Mouse (Mus musculus) embryo, embryonic 11 days (tissue): ENCODE measurements around the gene Ift74.
"Not testable (repeated sequence)": the region's sequence is repeated elsewhere in the genome, so short reads cannot be mapped to it uniquely, and the experiment has no call there.

ENCODE experiments used
- DNase-seq: peaks from one replicate; pipeline ENCODE4 v3.0.0-alpha.2; 2015

Ift74 gene

GRCm38 (mm10) chr4:94613972-94614626 lies at the start of gene Ift74:
Gene Ift74 (plus strand): TSS chr4:94614491.
- peak; percentile 98 for DNase-seq

- DNase-seq, result no peak
Observed at GRCm38 (mm10) chr4:94572677-94573076, 41.6 kb upstream of the Ift74 start.

GRCm38 (mm10) chr4:94591765-94592381 lies 22.4 kb upstream of the Ift74 start:
- no peak for DNase-seq

- no peak for DNase-seq
Observed at GRCm38 (mm10) chr4:94592709-94593108, 21.6 kb upstream of the Ift74 start.

GRCm38 (mm10) chr4:94601395-94601794 lies 12.9 kb upstream of the Ift74 start:
- DNase-seq, result peak; percentile 1

GRCm38 (mm10) chr4:94602496-94603030 lies 11.7 kb upstream of the Ift74 start:
- DNase-seq, result no peak

GRCm38 (mm10) chr4:94603031-94603629 lies 11.2 kb upstream of the Ift74 start, which contains the start of gene Plaa:
Gene Plaa (minus strand): TSS chr4:94603244.
- DNase-seq, result peak; percentile 96

- DNase-seq, result no peak
Observed at GRCm38 (mm10) chr4:94604452-94605019, 9.8 kb upstream of the Ift74 start.

- DNase-seq, result no peak
Observed at GRCm38 (mm10) chr4:94605591-94605990, 8.7 kb upstream of the Ift74 start.

- DNase-seq, result no peak
Observed at GRCm38 (mm10) chr4:94610339-94610738, 4.0 kb upstream of the Ift74 start.

GRCm38 (mm10) chr4:94614627-94615006 lies 326 bp downstream of the Ift74 start:
- DNase-seq, result no peak

- no peak for DNase-seq
Observed at GRCm38 (mm10) chr4:94620077-94620476, 5.8 kb downstream of the Ift74 start.

GRCm38 (mm10) chr4:94643141-94643540 lies 28.9 kb downstream of the Ift74 start:
- DNase-seq, result no peak

- no peak for DNase-seq
Observed at GRCm38 (mm10) chr4:94649920-94650319, 35.6 kb downstream of the Ift74 start, which contains the start of gene Lrrc19. Gene Lrrc19 (minus strand): TSS chr4:94650144.

GRCm38 (mm10) chr4:94650426-94651175 lies 36.3 kb downstream of the Ift74 start:
- not testable (repeated sequence) for DNase-seq

- DNase-seq, result peak; percentile 48
Observed at GRCm38 (mm10) chr4:94669718-94670117, 55.4 kb downstream of the Ift74 start.

- DNase-seq, result no peak
Observed at GRCm38 (mm10) chr4:94680662-94681061, 66.4 kb downstream of the Ift74 start.

- DNase-seq, result no peak
Observed at GRCm38 (mm10) chr4:94681181-94681580, 66.9 kb downstream of the Ift74 start.

GRCm38 (mm10) chr4:94682029-94682428 lies 67.7 kb downstream of the Ift74 start:
- no peak for DNase-seq

- no peak for DNase-seq
Observed at GRCm38 (mm10) chr4:94683305-94683704, 69.0 kb downstream of the Ift74 start.

GRCm38 (mm10) chr4:94689804-94690203 lies 75.5 kb downstream of the Ift74 start:
- not testable (repeated sequence) for DNase-seq

- DNase-seq, result no peak
Observed at GRCm38 (mm10) chr4:94691078-94691477, 76.8 kb downstream of the Ift74 start.

GRCm38 (mm10) chr4:94692175-94692574 lies 77.9 kb downstream of the Ift74 start:
- DNase-seq, result no peak
